Mouse (Mus musculus): ENCODE measurements at regions not wholly inside any gene's neighbourhood (a gene's known extent, or its start where the extent isn't known, plus 50 kb on each side); places are given as distances from the start of the nearest gene placed in this dataset.
"Not testable (repeated sequence)": the region's sequence is repeated elsewhere in the genome, so short reads cannot be mapped to it uniquely, and the experiment has no call there.

DNA sequence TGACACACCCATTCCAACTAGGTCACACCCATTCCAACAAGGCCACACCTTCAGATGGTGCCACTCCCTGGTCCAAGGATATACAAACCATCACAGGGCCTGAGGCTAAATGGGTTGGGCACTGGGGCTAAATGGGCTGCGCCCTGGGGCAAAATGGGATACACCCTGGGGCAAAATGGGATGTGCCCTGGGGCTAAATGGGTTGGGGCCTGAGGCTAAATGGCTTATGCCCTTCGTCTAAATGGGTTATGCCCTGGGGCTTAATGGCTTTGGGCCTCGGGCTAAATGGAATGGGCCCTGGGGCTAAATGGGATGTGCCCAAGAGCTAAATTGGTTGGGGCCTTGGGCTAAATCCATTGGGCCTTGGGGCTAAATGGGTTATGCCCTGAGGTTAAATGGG lies 261.5 kb downstream of the Samd9l start:
- H3K27ac ChIP-seq (replicated peaks); H3K4me3 ChIP-seq; ATAC-seq (ENCODE audit: low read depth); H3K4me1 ChIP-seq (replicated peaks); H3K9ac ChIP-seq; H3K4me2 ChIP-seq; H3K36me3 ChIP-seq; H3K27me3 ChIP-seq: not testable (repeated sequence)
- 77% methylated on average over 3 of the region's 3 CpGs for WGBS
- H3K9me3 ChIP-seq: peaks cover 35% of the 10 kb centered on the region

DNA sequence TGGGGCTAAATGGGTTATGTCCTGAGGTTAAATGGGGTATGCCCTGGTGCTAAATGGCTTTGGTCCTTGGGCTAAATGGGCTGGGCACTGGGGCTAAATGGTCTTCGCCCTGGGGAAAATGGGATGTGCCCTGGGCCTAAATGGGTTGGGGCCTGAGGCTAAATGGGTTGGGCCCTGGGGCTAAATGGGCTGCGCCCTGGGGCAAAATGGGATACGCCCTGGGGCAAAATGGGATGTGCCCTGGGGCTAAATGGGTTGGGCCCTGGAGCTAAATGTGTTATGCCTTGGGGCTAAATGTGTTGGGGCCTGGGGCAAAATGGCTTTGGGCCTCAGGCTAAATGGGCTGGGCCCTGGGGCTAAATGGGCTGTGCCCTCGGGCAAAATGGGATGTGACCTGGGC lies 265.6 kb downstream of the Samd9l start:
- not testable (repeated sequence) for ATAC-seq (ENCODE audit: low read depth); H3K27me3 ChIP-seq
- WGBS: 89% methylated on average over 4 of the region's 4 CpGs

DNA sequence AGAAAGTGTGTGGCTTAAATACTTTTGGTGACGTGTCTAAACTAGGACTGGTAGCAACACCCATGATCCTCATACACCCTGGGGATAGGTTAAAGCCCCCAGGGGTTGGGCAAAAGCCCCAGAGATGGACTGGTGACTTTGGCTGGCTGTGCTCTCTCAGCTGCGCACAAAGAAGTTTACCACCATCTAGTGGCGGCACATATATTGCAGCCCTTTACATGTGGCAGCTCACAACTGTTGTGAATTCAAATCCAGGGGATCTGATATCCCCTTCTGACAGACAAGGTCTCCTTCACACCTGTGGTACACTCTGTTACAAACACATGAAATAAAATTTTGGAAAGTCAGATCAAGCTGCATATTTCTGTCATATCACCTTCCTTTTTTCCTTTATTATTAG lies 283.1 kb downstream of the Samd9l start:
- not testable (repeated sequence) for H3K27ac ChIP-seq (replicated peaks); H3K4me1 ChIP-seq (replicated peaks); ATAC-seq (ENCODE audit: low read depth); H3K9me3 ChIP-seq; H3K27me3 ChIP-seq; H3K9ac ChIP-seq; H3K4me2 ChIP-seq; H3K4me3 ChIP-seq; H3K36me3 ChIP-seq
- 26% methylated on average over 1 of the region's 3 CpGs for WGBS

More for the DNA sequence above, 265.6 kb downstream of the Samd9l start:
- H3K36me3 ChIP-seq; H3K4me2 ChIP-seq; H3K4me1 ChIP-seq (replicated peaks); H3K27ac ChIP-seq (replicated peaks); H3K9ac ChIP-seq; H3K4me3 ChIP-seq: not testable (repeated sequence)
- peaks cover 29% of the 10 kb centered on the region for H3K9me3 ChIP-seq

All from neural tube, embryonic 13.5 days (tissue).